In genomic region chrX:52412936-52413335, GRCm38 (mm10) we compare ENCODE assay signal across 17 mouse cellular contexts.
"Had no signal": no experiment of that assay in that cellular context is flagged by ENCODE, and none has a peak within 500 bp of the region (broad histone marks: within the 10 kb centered on the region; RNA-seq: fewer than 3 reads in every experiment).

No protein-coding gene starts in this region.

- H3K9me3 ChIP-seq: midbrain, embryonic 10.5 days; midbrain, embryonic 12.5 days had no signal

- H3K4me2 ChIP-seq: lung, embryonic 14.5 days; midbrain, embryonic 12.5 days had no signal

- H3K4me3 ChIP-seq: midbrain, embryonic 10.5 days; midbrain, embryonic 12.5 days; myocyte had no signal

- H3K36me3 ChIP-seq: midbrain, embryonic 10.5 days; midbrain, embryonic 12.5 days had no signal

- ATAC-seq: midbrain, embryonic 16.5 days had no signal

- H3K4me1 ChIP-seq: midbrain, embryonic 10.5 days; midbrain, embryonic 12.5 days had no signal

- H3K27ac ChIP-seq: liver, embryonic 14.5 days; midbrain, embryonic 10.5 days; midbrain, embryonic 12.5 days had no signal

- DNase-seq: lung, adult 18-20 months; lung, embryonic 14.5 days; lung, postnatal 10 days; lung, postnatal 4 days; midbrain, embryonic 14.5 days; right cerebral cortex, adult 18-20 months; right cerebral cortex, postnatal 25 days; right cerebral cortex, postnatal 4 days; spleen, adult 18-20 months; thymus, adult 2 months; thymus, postnatal 25 days; thymus, postnatal 4 days had no signal

- H3K9ac ChIP-seq: liver, embryonic 14.5 days; lung, embryonic 14.5 days; midbrain, embryonic 12.5 days had no signal

- H3K27me3 ChIP-seq: midbrain, embryonic 12.5 days had no signal
